Mouse (Mus musculus): ENCODE data around the gene Ccdc113.

- no peak for TF ChIP-seq CTCF (IDR thresholded peaks at IDR 0.05; ENCODE audit: low read depth)
- no peak for TF ChIP-seq EP300 (IDR thresholded peaks at IDR 0.05; ENCODE audit: low read depth)
These were observed 21.6 kb upstream of the Ccdc113 start for GRCm38 (mm10) chr8:95512257-95512656.
